Mouse (Mus musculus) macrophage (primary cell): Measurements from ENCODE around the gene Arpp21. TPM values are rescaled to one million over a fixed set of nuclear protein-coding genes. Genes with fewer than 3 reads are reported as not detected.

Experiments used
- H3K27ac ChIP-seq: fragments of 350-480 bp; formaldehyde crosslinking; 2 replicates; pipeline ENCODE4 v1.9.0; 2021
- H3K36me3 ChIP-seq: fragments of 350-480 bp; formaldehyde crosslinking; 2 replicates; pipeline ENCODE4 v1.9.0; 2021; ENCODE audit errors: inconsistent target
- H3K4me3 ChIP-seq: fragments of 350-480 bp; formaldehyde crosslinking; 2 replicates; pipeline ENCODE4 v1.9.0; 2021; ENCODE audit errors: inconsistent target
- H3K79me2 ChIP-seq: fragments of 350-480 bp; formaldehyde crosslinking; 2 replicates; pipeline ENCODE4 v1.9.0; 2021; ENCODE audit errors: inconsistent target
- WGBS: methylation state at CpG from one replicate; pipeline ENCODE4 v1.1.7; 2026; ENCODE audit warnings: inconsistent platforms; ENCODE audit not compliant: missing documents; 5-methylcytosine and 5-hydroxymethylcytosine counted together
- polyA plus RNA-seq: library from polyadenylated mRNA; stranded (reverse); fragments of 250-400 nt; gene quantifications from 3 replicates; pipeline ENCODE4 v1.2.4, GENCODE M21; 2018; ENCODE audit warnings: inconsistent platforms

The Arpp21 gene
- polyA plus RNA-seq, 1 experiment from 2014 or later = 0.19 TPM

DNA sequence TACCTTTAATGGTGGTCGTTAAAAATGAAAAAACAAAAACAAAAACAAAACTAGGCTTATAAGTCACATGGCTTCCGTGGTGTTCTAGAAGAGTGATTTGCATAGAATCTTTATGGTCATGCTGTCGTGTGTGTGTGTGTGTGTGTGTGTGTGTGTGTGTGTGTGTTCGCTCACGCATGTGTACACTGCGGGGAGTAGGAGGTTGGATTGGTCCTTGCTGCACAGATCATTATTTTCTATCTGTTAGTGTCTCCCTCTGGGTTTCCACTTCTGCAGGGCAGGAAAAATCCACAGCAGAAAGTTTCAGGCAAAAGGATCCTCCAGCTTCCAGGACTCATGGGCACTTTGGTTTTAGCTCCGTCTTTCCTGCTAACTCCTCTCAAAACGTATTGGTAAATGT is 813 bp upstream of the Arpp21 start:
- 95% methylated on average over 6 of the region's 8 CpGs for WGBS
- Histone ChIP-seq H3K36me3 (no peaks in the 10 kb centered on the region), H3K4me3 (no peak overlapping the region), H3K79me2 (no peaks in the 10 kb centered on the region), H3K27ac (no peak overlapping the region)

- Histone ChIP-seq H3K36me3 (no peaks in the 10 kb centered on the region), H3K79me2 (no peaks in the 10 kb centered on the region), H3K27ac (no peak overlapping the region), H3K4me3 (no peak overlapping the region)
- 2% methylated on average over 35 of the region's 44 CpGs for WGBS
These were observed 570 bp downstream of the Arpp21 start for GRCm38 (mm10) chr9:112235041-112235695.

DNA sequence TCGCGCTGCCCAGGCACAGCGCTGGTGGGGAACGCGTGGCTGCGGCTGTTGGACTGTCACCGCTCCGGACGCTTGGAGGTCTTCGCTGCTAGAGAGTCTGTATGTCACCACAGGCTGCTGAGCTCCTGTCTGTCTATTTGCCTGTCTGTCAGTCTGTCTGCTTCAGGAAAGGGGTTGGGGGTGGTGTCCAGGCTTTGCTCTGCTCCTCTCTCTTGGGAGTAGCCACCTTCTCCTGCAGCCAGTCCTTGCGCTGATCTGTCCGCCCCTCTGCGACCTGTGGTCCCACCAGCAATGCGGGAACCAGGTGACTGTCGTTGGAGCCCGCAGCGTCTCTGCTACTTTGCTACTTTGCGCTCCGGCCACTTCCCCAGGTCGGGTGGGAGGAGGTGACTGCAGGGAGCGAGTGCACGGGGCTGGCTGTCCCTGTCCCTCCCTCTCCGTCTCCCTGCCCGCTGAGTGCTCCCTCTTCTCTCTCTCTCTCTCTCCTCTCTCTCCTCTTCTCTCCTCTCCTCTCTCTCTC is 1.2 kb downstream of the Arpp21 start:
- Histone ChIP-seq H3K4me3 (no peak overlapping the region), H3K27ac (no peak overlapping the region), H3K36me3 (no peaks in the 10 kb centered on the region), H3K79me2 (no peaks in the 10 kb centered on the region)
- WGBS = under 1% methylated on average over 24 of the region's 24 CpGs

GRCm38 (mm10) chr9:112233822-112234504 is 1.8 kb downstream of the Arpp21 start:
- no peak overlapping the region for H3K27ac ChIP-seq
- WGBS = 25% methylated on average over 12 of the region's 12 CpGs
- no peak overlapping the region for H3K4me3 ChIP-seq
- H3K36me3 ChIP-seq = no peaks in the 10 kb centered on the region
- no peaks in the 10 kb centered on the region for H3K79me2 ChIP-seq

- Histone ChIP-seq H3K36me3 (no peaks in the 10 kb centered on the region), H3K27ac (no peak overlapping the region), H3K4me3 (no peak overlapping the region), H3K79me2 (no peaks in the 10 kb centered on the region)
- 79% methylated on average over 6 of the region's 6 CpGs for WGBS
These were observed 2.4 kb downstream of the Arpp21 start for GRCm38 (mm10) chr9:112233378-112233777.

DNA sequence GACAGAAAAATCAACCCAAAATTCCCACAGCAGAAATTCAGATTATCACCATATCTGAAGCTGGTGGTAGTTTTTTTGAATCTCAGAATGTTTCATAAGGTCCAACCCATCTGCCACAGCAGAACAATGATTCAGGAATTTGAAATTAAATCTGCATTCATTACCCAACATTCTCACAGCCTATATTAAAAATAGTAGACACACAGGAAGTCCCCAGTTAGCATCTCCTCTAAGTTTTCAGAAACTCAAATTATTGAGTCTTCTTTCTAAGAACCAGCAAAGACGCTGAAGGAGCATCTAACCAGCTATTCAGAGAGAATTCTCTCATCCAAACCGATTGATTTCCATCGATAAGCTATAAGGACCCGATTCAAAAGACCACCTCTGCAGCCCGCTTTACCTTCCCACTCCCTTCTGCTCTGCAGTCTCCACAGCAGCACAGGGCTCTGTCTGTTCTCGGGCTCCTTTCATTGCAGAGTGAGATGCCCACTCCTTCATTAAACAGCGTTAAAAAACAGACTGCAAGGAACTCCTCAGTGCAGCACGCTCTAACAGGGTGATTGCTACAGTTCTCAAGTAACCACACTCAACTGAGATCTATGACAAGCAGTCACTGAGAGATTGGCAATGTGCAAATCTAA is 3.7 kb downstream of the Arpp21 start:
- Histone ChIP-seq H3K27ac (no peak overlapping the region), H3K4me3 (no peak overlapping the region), H3K36me3 (no peaks in the 10 kb centered on the region), H3K79me2 (no peaks in the 10 kb centered on the region)
- WGBS = 80% methylated on average over 8 of the region's 8 CpGs

DNA sequence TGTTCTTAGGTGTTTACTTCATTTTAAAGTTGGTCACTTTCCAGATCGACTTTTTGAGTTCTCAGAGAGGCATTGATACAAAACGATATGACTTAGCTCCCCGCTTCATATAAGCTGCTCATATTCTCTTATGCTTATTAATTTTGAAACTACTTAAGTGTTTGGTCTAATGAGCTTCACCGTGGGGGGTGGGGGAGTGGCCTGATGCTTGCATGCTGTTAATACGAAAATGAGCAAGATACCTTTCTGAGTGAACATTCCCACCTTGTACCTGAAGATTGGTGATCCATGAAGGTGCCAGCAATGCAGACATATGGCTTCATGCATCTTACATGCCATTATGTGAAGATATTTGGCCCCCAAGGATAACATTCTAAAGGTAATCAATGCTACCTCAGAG is 4.4 kb downstream of the Arpp21 start:
- 94% methylated on average over 5 of the region's 5 CpGs for WGBS
- Histone ChIP-seq H3K4me3 (no peak overlapping the region), H3K36me3 (no peaks in the 10 kb centered on the region), H3K79me2 (no peaks in the 10 kb centered on the region), H3K27ac (no peak overlapping the region)

DNA sequence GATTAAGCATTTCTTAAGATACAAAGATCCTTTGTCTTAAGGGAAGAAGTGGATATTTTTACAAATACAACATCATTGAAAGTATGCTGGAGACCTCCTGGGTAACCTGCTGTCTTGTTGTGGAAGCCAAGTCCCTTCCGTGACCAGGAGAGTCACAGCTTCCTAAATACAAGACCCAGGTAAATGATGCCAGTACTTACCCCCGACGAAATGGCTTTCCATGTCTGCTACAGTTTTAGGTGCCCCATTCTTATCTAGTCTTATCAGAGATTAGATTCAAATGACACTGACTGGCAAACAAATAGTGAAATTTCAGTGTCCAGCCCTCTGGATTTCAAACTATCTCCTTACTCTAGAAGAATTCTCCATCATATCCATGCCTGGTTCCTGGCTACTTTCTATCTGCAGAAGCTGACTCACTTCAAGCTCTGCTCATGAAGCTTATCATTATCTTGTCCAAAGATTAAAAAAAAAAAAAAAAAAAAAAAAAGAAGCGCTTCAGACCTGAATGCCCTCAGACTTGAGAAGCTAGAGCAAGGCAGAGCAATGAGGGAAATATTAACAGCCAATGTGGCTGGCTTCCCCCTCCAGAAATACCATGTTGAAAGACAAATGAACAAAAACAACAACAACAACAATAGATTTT is 4.9 kb downstream of the Arpp21 start:
- Histone ChIP-seq H3K36me3 (no peaks in the 10 kb centered on the region), H3K4me3 (no peak overlapping the region), H3K27ac (no peak overlapping the region), H3K79me2 (no peaks in the 10 kb centered on the region)
- WGBS = 96% methylated on average over 4 of the region's 4 CpGs

DNA sequence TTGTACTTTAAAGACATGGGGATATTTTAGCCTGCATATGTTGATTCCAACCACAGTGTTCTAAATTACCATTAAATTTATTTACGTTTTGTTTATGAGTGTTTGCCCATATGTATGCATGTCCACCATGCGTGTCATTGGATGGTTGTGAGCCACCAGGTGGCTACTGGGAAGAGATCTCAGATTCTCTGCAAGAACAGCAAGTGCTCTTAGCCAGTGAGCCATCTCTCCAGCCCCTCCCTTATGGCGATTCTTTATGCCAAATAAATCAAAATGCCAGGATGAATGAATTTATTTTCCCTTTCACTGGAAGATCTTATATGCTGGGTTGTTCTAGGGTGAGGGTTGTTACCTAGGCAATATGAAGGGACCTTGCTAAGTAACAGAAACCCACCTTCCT is 7.3 kb downstream of the Arpp21 start:
- H3K36me3 ChIP-seq = no peaks in the 10 kb centered on the region
- no peak overlapping the region for H3K4me3 ChIP-seq
- H3K27ac ChIP-seq = no peak overlapping the region
- WGBS = 98% methylated on average over 3 of the region's 3 CpGs
- H3K79me2 ChIP-seq = no peaks in the 10 kb centered on the region

GRCm38 (mm10) chr9:112227174-112227573 is 8.6 kb downstream of the Arpp21 start:
- Histone ChIP-seq H3K4me3 (no peak overlapping the region), H3K27ac (no peak overlapping the region), H3K36me3 (no peaks in the 10 kb centered on the region), H3K79me2 (no peaks in the 10 kb centered on the region)
- 16% methylated on average over 13 of the region's 13 CpGs for WGBS

DNA sequence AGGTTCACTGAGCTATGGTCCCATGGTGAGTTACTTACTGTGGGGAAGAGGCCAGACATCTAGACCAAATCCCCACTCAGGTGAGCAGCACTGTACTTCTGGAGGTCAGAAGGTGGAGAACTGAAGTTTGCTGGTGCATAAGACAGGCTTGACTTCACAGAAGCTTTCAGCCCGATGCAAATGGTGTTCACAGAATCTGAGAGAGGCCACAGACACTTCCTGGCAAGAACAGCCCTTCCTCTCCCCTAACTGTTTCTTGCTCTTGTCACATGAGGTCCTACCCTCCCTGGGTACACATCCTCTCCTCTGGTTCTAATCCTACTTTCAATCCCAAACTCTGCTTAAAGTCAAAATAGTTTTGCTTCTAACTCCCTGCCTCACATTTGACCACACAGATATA is 9.2 kb downstream of the Arpp21 start:
- Histone ChIP-seq H3K27ac (no peak overlapping the region), H3K79me2 (no peaks in the 10 kb centered on the region), H3K4me3 (no peak overlapping the region), H3K36me3 (no peaks in the 10 kb centered on the region)
- 0% methylated on average over 1 of the region's 1 CpGs for whole genome bisulfite sequencing

GRCm38 (mm10) chr9:112225046-112225445 is 10.7 kb downstream of the Arpp21 start:
- Histone ChIP-seq H3K27ac (no peak overlapping the region), H3K79me2 (no peaks in the 10 kb centered on the region), H3K36me3 (no peaks in the 10 kb centered on the region), H3K4me3 (no peak overlapping the region)
- WGBS = 44% methylated on average over 2 of the region's 2 CpGs

GRCm38 (mm10) chr9:112219372-112219771 is 16.4 kb downstream of the Arpp21 start:
- Histone ChIP-seq H3K79me2 (no peaks in the 10 kb centered on the region), H3K4me3 (no peak overlapping the region), H3K36me3 (no peaks in the 10 kb centered on the region), H3K27ac (no peak overlapping the region)
- 24% methylated on average over 5 of the region's 8 CpGs for WGBS

- Histone ChIP-seq H3K36me3 (no peaks in the 10 kb centered on the region), H3K27ac (no peak overlapping the region), H3K79me2 (no peaks in the 10 kb centered on the region), H3K4me3 (no peak overlapping the region)
- WGBS = 91% methylated on average over 3 of the region's 3 CpGs
These were observed 17.5 kb downstream of the Arpp21 start for GRCm38 (mm10) chr9:112218237-112218636.

DNA sequence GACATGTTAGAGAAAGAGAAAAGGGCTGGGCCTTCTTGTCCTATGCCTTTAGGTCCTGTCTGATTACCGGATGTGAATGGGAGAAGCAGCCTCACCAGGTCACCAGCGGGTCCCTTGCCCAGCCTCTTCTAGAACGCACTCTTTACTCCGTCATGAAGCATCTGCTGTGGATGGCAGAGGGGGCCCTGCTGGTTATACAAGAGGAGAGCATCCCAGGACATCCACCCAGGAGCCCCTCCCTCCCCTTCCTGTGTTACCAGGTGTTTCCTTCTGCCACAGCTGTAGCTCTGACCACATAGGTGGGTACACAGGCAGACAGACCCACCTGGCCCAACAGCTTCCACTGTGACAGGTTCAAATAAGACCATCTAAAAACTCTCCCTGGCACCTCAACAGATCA is 18.6 kb downstream of the Arpp21 start:
- Histone ChIP-seq H3K27ac (no peak overlapping the region), H3K79me2 (no peaks in the 10 kb centered on the region), H3K4me3 (no peak overlapping the region), H3K36me3 (no peaks in the 10 kb centered on the region)
- WGBS = 36% methylated on average over 4 of the region's 4 CpGs
